Mouse (Mus musculus): ENCODE measurements at regions not wholly inside any gene's neighbourhood (a gene's known extent, or its start where the extent isn't known, plus 50 kb on each side); places are given as distances from the start of the nearest gene placed in this dataset.

DNA sequence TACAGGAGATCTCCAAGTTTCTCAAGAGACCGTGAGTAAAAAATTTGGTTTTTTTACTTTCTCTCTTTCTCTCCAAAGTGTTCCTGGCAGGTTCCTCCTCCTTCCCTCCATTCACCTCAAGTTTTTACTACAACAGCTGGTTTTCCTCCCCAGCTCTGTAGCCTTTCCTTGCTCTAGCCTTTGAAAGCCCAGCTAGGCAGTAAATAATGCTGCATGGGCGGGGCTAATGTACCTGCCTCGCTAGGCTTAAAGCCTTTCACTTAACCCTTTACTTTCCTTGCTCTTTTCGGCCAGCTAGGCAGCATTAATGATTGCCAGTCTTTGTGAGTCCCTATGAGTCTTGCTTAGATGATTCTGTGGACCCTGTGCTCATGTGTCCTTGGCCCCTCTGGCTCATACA is 720.0 kb upstream of the Adam24 start:
- TF ChIP-seq CTCF (IDR thresholded peaks at IDR 0.05; ENCODE audit: borderline replicate concordance, control insufficient read depth, extremely low read depth, insufficient read depth, low read length, poor library complexity) = no peak
- TF ChIP-seq POLR2A (IDR thresholded peaks at IDR 0.05; ENCODE audit: control insufficient read depth, extremely low read depth, insufficient read depth, low read length, poor library complexity) = no peak

Measured in thymus, adult 2 months (tissue).